Mouse (Mus musculus): ENCODE measurements around the gene Olfr669. TPM values are rescaled to one million over a fixed set of nuclear protein-coding genes. Genes with fewer than 3 reads are reported as not detected.

The Olfr669 gene
- not detected for total RNA-seq (2023)

GRCm38 (mm10) chr7:104933940-104934339, at the start of gene Olfr669:
Gene Olfr669, plus strand, starts transcription at chr7:104934240.

GRCm38 (mm10) chr7:104895852-104896251, 38.2 kb upstream of the Olfr669 start, which contains the start of gene Olfr666:
Gene Olfr666, minus strand, starts transcription at chr7:104895952.

GRCm38 (mm10) chr7:104921382-104921781, 12.7 kb upstream of the Olfr669 start, which contains the start of gene Olfr667:
Gene Olfr667, minus strand, starts transcription at chr7:104921482.

GRCm38 (mm10) chr7:104927957-104928356, 6.1 kb upstream of the Olfr669 start, which contains the start of gene Olfr668:
Gene Olfr668, minus strand, starts transcription at chr7:104928057.

GRCm38 (mm10) chr7:104962520-104962919, 28.5 kb downstream of the Olfr669 start, which contains the start of gene Olfr670:
Gene Olfr670, minus strand, starts transcription at chr7:104962620.

GRCm38 (mm10) chr7:104979026-104979425, 45.0 kb downstream of the Olfr669 start, which contains the start of gene Olfr671:
Gene Olfr671, minus strand, starts transcription at chr7:104979126.

Other genes starting within 250 kb of the Olfr669 start
- not detected for gene Olfr661, start 247.7 kb upstream of the Olfr669 start, total RNA-seq (2023)
- gene Usp17le, start 156.8 kb upstream of the Olfr669 start, total RNA-seq (2023): not detected
- not detected for gene Usp17lb, start 91.6 kb upstream of the Olfr669 start, total RNA-seq (2023)
- not detected for gene Usp17la, start 77.2 kb upstream of the Olfr669 start, total RNA-seq (2023)
- gene Olfr665, start 56.2 kb upstream of the Olfr669 start, total RNA-seq (2023): not detected
- gene Olfr666, start 38.3 kb upstream of the Olfr669 start, total RNA-seq (2023): not detected
- not detected for gene Olfr667, start 12.8 kb upstream of the Olfr669 start, total RNA-seq (2023)
- not detected for gene Olfr668, start 6.2 kb upstream of the Olfr669 start, total RNA-seq (2023)
- gene Olfr670, start 28.4 kb downstream of the Olfr669 start, total RNA-seq (2023): not detected
- not detected for gene Olfr671, start 44.9 kb downstream of the Olfr669 start, total RNA-seq (2023)
- gene Olfr672, start 67.8 kb downstream of the Olfr669 start, total RNA-seq (2023): not detected
- not detected for gene Olfr675, start 94.2 kb downstream of the Olfr669 start, total RNA-seq (2023)
- not detected for gene Olfr676, start 98.5 kb downstream of the Olfr669 start, total RNA-seq (2023)
- gene Olfr677, start 117.1 kb downstream of the Olfr669 start, total RNA-seq (2023): not detected
- not detected for gene Olfr678, start 130.2 kb downstream of the Olfr669 start, total RNA-seq (2023)
- gene Olfr679, start 147.0 kb downstream of the Olfr669 start, total RNA-seq (2023): not detected
- not detected for gene Olfr680-ps1, start 158.6 kb downstream of the Olfr669 start, total RNA-seq (2023)
- not detected for gene Olfr681, start 182.6 kb downstream of the Olfr669 start, total RNA-seq (2023)
- gene Olfr683, start 212.8 kb downstream of the Olfr669 start, total RNA-seq (2023): not detected
- gene Olfr684, start 229.4 kb downstream of the Olfr669 start, total RNA-seq (2023): not detected